Mouse (Mus musculus): ENCODE measurements around the gene Sec24c. TPM values are rescaled to one million over a fixed set of nuclear protein-coding genes. Genes with fewer than 3 reads are reported as not detected.
"Not testable (repeated sequence)": the region's sequence is repeated elsewhere in the genome, so short reads cannot be mapped to it uniquely, and the experiment has no call there.

The Sec24c gene
- polyA plus RNA-seq, 1 experiment from 2014 or later, result 117 TPM

GRCm38 (mm10) chr14:20693589-20694101 lies 19.5 kb downstream of the Sec24c start:
- 92% methylated on average over 10 of the region's 10 CpGs for WGBS
- Histone ChIP-seq H3K27ac (replicated peaks) (no peak overlapping the region), H3K4me3 (peak overlapping the region; percentile 96), H3K36me3 (replicated peaks) (peaks cover 72% of the 10 kb centered on the region), H3K27me3 (replicated peaks; ENCODE audit: low read depth, poor library complexity, severe bottlenecking) (no peaks in the 10 kb centered on the region), H3K9me3 (no peaks in the 10 kb centered on the region), H3K4me1 (peaks cover 46% of the 10 kb centered on the region)
- DNase-seq (ENCODE audit: low spot score), result no peak

DNA sequence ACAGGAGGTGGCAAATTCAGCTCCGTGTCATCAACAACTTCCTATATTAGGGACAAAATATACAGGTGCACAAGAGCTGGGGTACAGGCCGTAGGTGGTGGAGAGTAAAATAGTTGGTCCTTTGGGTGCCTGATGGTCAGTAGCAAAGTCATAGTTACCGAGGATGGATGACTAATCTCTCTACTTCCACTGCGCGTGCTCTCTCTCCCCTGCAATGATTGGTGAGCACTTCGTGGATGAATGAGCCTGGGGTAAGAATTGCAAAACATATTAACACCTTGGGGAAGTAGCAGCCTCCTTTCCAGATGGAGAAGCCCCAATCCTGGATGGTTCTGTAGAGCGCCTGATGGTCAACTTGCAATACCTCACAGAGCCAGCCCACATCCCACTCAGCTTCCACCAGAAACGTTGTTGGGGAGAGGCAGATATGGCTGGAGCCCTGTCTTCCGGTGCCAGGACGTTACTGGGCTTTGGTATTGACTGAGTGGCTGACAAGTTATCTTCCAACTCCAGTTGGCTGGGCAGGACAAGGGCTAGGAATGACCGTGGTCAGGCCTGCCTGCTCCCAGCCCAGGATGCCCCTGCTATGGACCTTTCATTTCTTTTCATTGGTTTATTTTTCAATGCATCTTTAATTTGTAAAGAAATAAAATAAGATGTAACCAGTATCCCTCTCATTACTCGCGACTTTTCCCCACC lies 20.2 kb downstream of the Sec24c start:
- H3K9me3 ChIP-seq, result no peaks in the 10 kb centered on the region
- peak overlapping the region; percentile 96 for H3K4me3 ChIP-seq
- DNase-seq (ENCODE audit: low spot score), result no peak
- WGBS, result 50% methylated on average over 13 of the region's 13 CpGs
- H3K27me3 ChIP-seq (replicated peaks; ENCODE audit: low read depth, poor library complexity, severe bottlenecking), result no peaks in the 10 kb centered on the region
- H3K27ac ChIP-seq (replicated peaks), result peak overlapping the region; percentile 97
- peaks cover 46% of the 10 kb centered on the region for H3K4me1 ChIP-seq
- peaks cover 71% of the 10 kb centered on the region for H3K36me3 ChIP-seq (replicated peaks)

GRCm38 (mm10) chr14:20694884-20695760 lies 21.0 kb downstream of the Sec24c start, which contains the start of gene Fut11:
TSS of gene Fut11 (plus strand) at chr14:20694968.
- no peaks in the 10 kb centered on the region for H3K9me3 ChIP-seq
- peaks cover 46% of the 10 kb centered on the region for H3K4me1 ChIP-seq
- H3K27ac ChIP-seq (replicated peaks), result peak within 1 kb of the TSS; percentile 97
- H3K4me3 ChIP-seq, result peak within 1 kb of the TSS; percentile 96
- DNase-seq (ENCODE audit: low spot score), result peak; percentile 91
- H3K27me3 ChIP-seq (replicated peaks; ENCODE audit: low read depth, poor library complexity, severe bottlenecking), result no peaks in the 10 kb centered on the region
- WGBS, result under 1% methylated on average over 111 of the region's 111 CpGs
- peaks cover 68% of the 10 kb centered on the region for H3K36me3 ChIP-seq (replicated peaks)

- 15% methylated on average over 27 of the region's 27 CpGs for WGBS
- no peaks in the 10 kb centered on the region for H3K27me3 ChIP-seq (replicated peaks; ENCODE audit: low read depth, poor library complexity, severe bottlenecking)
Observed at GRCm38 (mm10) chr14:20695761-20696520, 21.8 kb downstream of the Sec24c start.

DNA sequence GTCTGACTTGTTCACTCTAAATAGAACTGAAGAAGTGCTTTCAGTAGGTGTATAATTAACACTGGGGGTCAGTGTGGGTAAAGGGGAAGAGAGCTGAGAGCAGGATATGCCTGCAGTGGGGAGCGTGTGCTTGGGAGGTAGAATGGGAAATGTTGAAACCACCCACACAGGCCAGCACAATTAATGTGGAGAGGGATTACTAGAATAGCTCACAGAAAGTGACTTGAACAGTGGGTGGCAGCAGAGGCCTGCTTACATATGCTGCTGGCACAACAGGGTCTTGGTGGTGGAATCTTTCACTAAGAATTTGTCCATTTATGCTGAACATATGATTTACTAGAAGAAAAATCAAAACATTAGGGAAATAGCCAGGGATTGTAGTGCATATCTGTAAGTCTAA lies 22.9 kb downstream of the Sec24c start:
- Histone ChIP-seq H3K36me3 (replicated peaks) (peaks cover 55% of the 10 kb centered on the region), H3K9me3 (no peaks in the 10 kb centered on the region), H3K4me1 (peaks cover 62% of the 10 kb centered on the region), H3K4me3 (peak overlapping the region; percentile 96), H3K27ac (replicated peaks) (no peak overlapping the region), H3K27me3 (replicated peaks; ENCODE audit: low read depth, poor library complexity, severe bottlenecking) (no peaks in the 10 kb centered on the region)
- 17% methylated on average over 1 of the region's 1 CpGs for WGBS
- peak; percentile 38 for DNase-seq (ENCODE audit: low spot score)

More at GRCm38 (mm10) chr14:20695761-20696520, 21.8 kb downstream of the Sec24c start:
- Histone ChIP-seq H3K36me3 (replicated peaks) (peaks cover 66% of the 10 kb centered on the region), H3K9me3 (no peaks in the 10 kb centered on the region), H3K27ac (replicated peaks) (peak overlapping the region; percentile 97), H3K4me3 (peak overlapping the region; percentile 96), H3K4me1 (peaks cover 52% of the 10 kb centered on the region)
- no peak for DNase-seq (ENCODE audit: low spot score)

DNA sequence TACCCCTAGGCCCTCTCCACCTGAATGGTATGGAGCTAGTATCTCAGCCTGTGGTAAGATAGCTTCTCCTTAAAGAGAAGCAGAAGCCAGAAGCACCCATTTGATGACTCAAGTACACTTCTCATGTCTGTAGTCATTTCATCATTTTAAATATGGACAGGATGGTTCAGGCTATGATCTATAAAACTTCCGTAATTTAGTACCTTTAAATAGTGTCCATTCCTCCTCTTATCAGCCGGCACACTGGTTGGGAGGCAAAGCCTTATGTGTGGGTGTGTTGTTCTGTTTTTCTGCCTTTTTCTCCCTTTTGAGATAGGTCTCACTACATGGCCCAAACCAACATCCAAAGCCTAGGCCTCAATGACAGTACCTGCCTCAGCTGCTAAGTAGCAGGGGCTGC lies 24.4 kb downstream of the Sec24c start:
- no peak for DNase-seq (ENCODE audit: low spot score)
- Histone ChIP-seq H3K27ac (replicated peaks) (no peak overlapping the region), H3K36me3 (replicated peaks) (peaks cover 40% of the 10 kb centered on the region), H3K9me3 (no peaks in the 10 kb centered on the region), H3K4me3 (no peak overlapping the region), H3K27me3 (replicated peaks; ENCODE audit: low read depth, poor library complexity, severe bottlenecking) (no peaks in the 10 kb centered on the region), H3K4me1 (peaks cover 64% of the 10 kb centered on the region)
- 95% methylated on average over 2 of the region's 2 CpGs for WGBS

- H3K4me3 ChIP-seq, result 0 out of 2 replicates have a peak overlapping the region, but pooled peaks have one; percentile 15
- no peaks in the 10 kb centered on the region for H3K27me3 ChIP-seq (replicated peaks; ENCODE audit: low read depth, poor library complexity, severe bottlenecking)
- peaks cover 54% of the 10 kb centered on the region for H3K4me1 ChIP-seq
Observed at GRCm38 (mm10) chr14:20700362-20700761, 26.3 kb downstream of the Sec24c start.

DNA sequence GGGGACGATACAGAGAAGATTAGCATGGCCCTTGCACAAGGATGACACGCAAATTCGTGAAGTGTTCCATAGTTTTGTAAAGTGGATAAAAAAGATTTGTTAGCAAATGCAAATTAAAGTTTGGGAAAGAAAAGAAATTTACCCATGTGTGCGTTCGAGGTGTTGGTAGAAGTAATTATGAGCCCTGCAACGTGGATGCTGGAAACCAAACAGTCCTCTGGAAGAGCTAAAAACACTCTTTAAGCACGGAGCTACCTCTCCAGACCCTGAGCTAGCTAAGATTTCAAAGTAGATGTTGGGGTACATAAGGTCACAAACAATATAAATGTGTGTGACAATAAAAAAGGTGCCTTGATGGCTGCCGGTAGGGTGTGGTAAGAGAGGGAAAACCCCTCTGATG lies 27.4 kb downstream of the Sec24c start:
- peaks cover 44% of the 10 kb centered on the region for H3K36me3 ChIP-seq (replicated peaks)
- H3K27ac ChIP-seq (replicated peaks), result no peak overlapping the region
- H3K4me3 ChIP-seq, result peak overlapping the region; percentile 67
- no peaks in the 10 kb centered on the region for H3K9me3 ChIP-seq
- H3K27me3 ChIP-seq (replicated peaks; ENCODE audit: low read depth, poor library complexity, severe bottlenecking), result no peaks in the 10 kb centered on the region
- peaks cover 46% of the 10 kb centered on the region for H3K4me1 ChIP-seq
- WGBS, result 83% methylated on average over 8 of the region's 8 CpGs
- DNase-seq (ENCODE audit: low spot score), result no peak

More at GRCm38 (mm10) chr14:20700362-20700761, 26.3 kb downstream of the Sec24c start:
- Histone ChIP-seq H3K9me3 (no peaks in the 10 kb centered on the region), H3K36me3 (replicated peaks) (peaks cover 43% of the 10 kb centered on the region), H3K27ac (replicated peaks) (no peak overlapping the region)
- 86% methylated on average over 3 of the region's 3 CpGs for WGBS
- DNase-seq (ENCODE audit: low spot score), result no peak

DNA sequence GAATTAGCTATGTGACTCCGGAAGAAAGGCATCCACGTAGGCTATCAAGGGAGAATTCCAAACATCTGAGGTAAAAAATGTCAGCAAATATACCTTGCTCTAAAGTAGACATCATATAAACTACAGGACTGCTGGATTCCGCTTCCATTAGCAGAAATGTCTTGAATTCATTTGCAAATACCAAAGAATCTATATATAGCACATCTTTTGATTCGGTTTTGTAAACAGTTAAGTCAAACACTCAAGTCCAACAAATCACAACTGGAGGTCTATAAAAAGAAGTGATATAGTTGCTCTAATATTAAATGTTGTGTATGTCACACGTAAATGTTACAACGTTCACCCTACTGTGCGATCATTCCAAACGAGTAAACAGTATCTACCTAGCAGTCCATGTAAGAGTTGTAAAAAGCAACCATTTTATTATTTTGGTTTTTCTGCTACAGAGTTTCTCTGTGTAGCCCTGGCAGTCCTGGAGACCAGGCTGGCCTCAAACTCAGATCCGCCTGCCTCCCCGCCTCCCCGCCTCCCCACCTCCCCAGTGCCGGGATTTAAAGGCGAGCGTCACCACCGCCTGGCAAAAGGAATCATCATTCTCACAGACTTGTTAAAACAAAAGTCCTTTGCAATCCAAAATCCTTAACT lies 28.1 kb downstream of the Sec24c start:
- H3K27ac ChIP-seq (replicated peaks), result peak overlapping the region; percentile 98
- H3K27me3 ChIP-seq (replicated peaks; ENCODE audit: low read depth, poor library complexity, severe bottlenecking), result no peaks in the 10 kb centered on the region
- no peak for DNase-seq (ENCODE audit: low spot score)
- H3K9me3 ChIP-seq, result no peaks in the 10 kb centered on the region
- peak overlapping the region; percentile 67 for H3K4me3 ChIP-seq
- peaks cover 44% of the 10 kb centered on the region for H3K36me3 ChIP-seq (replicated peaks)
- WGBS, result 14% methylated on average over 15 of the region's 15 CpGs
- peaks cover 44% of the 10 kb centered on the region for H3K4me1 ChIP-seq

DNA sequence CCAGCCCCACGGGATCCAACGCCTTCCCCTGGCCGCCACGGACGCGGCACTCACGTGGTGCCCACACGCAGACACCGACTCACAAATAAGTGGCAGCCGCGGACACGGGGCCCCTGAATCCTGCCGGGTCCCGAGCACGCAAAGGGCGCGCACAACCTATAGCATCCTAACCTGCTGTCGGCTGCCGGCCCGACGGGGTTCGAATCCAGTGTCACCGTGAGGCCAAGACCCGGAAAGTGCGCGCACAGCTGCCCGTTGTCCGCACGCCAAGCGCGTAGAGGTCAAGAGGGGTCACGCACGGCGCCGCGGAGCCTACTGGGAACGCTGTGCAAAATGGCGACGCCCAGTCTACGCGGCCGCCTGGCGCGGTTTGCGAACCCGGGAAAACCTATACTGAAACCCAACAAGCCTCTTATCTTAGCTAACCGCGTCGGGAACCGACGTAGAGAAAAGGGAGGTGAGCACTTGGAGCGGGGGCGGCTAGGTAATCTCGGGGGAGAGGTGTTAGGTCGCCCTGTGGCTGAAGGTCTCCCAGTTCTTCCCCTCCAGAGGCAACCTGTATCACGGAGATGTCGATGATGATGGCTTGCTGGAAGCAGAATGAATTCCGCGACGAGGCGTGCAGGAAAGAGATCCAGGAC lies 28.8 kb downstream of the Sec24c start, which contains the start of gene Chchd1:
Gene Chchd1 (plus strand): TSS at position 266 of the 641 bp plus-strand sequence.
- Histone ChIP-seq H3K4me3 (peak within 1 kb of the TSS; percentile 67), H3K9me3 (no peaks in the 10 kb centered on the region), H3K4me1 (peaks cover 39% of the 10 kb centered on the region), H3K36me3 (replicated peaks) (peaks cover 40% of the 10 kb centered on the region), H3K27ac (replicated peaks) (peak within 1 kb of the TSS; percentile 98), H3K27me3 (replicated peaks; ENCODE audit: low read depth, poor library complexity, severe bottlenecking) (no peaks in the 10 kb centered on the region)
- under 1% methylated on average over 61 of the region's 61 CpGs for WGBS
- peak; percentile 92 for DNase-seq (ENCODE audit: low spot score)

- not testable (repeated sequence) for DNase-seq (ENCODE audit: low spot score); H3K9me3 ChIP-seq; H3K27me3 ChIP-seq (replicated peaks; ENCODE audit: low read depth, poor library complexity, severe bottlenecking)
- 11% methylated on average over 8 of the region's 8 CpGs for WGBS
- H3K4me1 ChIP-seq, result peaks cover 36% of the 10 kb centered on the region
- peak overlapping the region; percentile 67 for H3K4me3 ChIP-seq
- H3K36me3 ChIP-seq (replicated peaks), result peaks cover 34% of the 10 kb centered on the region
- peak overlapping the region; percentile 98 for H3K27ac ChIP-seq (replicated peaks)
Observed at GRCm38 (mm10) chr14:20703461-20703860, 29.4 kb downstream of the Sec24c start.

Data from embryonic facial prominence, embryonic 10.5 days (tissue).